Mouse (Mus musculus): ENCODE results near the gene Rbms3. TPM values are rescaled to one million over a fixed set of nuclear protein-coding genes. Genes with fewer than 3 reads are reported as not detected.

Rbms3 gene
- total and polyA plus RNA-seq, 2 experiments from 2014 or later, result 56.3 to 77.9 TPM

GRCm38 (mm10) chr9:116569680-116570079, 1060.0 kb downstream of the Rbms3 start:
- 84% methylated on average over 2 of the region's 2 CpGs for WGBS

DNA sequence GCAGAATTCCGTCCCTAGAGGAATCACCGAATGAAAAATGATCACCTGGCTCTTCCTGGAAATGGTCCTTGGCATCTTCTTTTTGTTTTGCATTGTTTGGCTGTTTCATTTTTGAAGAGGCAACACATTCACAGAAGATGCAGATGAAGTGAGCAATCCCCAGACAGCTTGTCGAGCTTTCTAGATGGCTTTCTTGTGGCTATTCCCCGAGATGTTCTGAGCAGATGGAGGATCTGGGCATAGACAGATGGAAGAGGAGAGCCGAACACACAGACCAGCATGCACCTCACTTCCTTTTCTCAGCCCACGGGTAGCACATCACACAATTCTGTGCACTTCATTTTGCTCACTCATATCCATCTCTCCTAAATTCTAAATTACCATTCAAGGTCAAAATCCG, 1063.0 kb downstream of the Rbms3 start:
- no peaks in the 10 kb centered on the region for H3K9me3 ChIP-seq (ENCODE audit: low read length)
- H3K36me3 ChIP-seq (ENCODE audit: insufficient read depth, low read length), result no peaks in the 10 kb centered on the region
- no peak for TF ChIP-seq CTCF (IDR thresholded peaks at IDR 0.05; ENCODE audit: low read depth)
- H3K4me3 ChIP-seq (ENCODE audit: low read length), result no peak overlapping the region
- 76% methylated on average over 7 of the region's 7 CpGs for WGBS
- ATAC-seq (no peak), DNase-seq (ENCODE audit: low spot score) (no peak)
- H3K27me3 ChIP-seq (ENCODE audit: insufficient read depth, low read length), result no peaks in the 10 kb centered on the region
- H3K27ac ChIP-seq, result no peak overlapping the region
- H3K4me2 ChIP-seq (ENCODE audit: low read depth, low read length), result no peak overlapping the region
- no peak overlapping the region for H3K9ac ChIP-seq (replicated peaks; ENCODE audit: low read length)
- H3K4me1 ChIP-seq (ENCODE audit: insufficient read depth, low read length), result no peaks in the 10 kb centered on the region

More at GRCm38 (mm10) chr9:116569680-116570079, 1060.0 kb downstream of the Rbms3 start:
- no peak overlapping the region for H3K9ac ChIP-seq (replicated peaks; ENCODE audit: low read length)
- H3K36me3 ChIP-seq (ENCODE audit: insufficient read depth, low read length), result no peaks in the 10 kb centered on the region
- no peak overlapping the region for H3K4me3 ChIP-seq (ENCODE audit: low read length)
- TF ChIP-seq CTCF (IDR thresholded peaks at IDR 0.05; ENCODE audit: low read depth), result no peak
- no peak for ATAC-seq
- H3K9me3 ChIP-seq (ENCODE audit: low read length), result no peaks in the 10 kb centered on the region
- no peaks in the 10 kb centered on the region for H3K4me1 ChIP-seq (ENCODE audit: insufficient read depth, low read length)
- H3K27ac ChIP-seq, result no peak overlapping the region
- DNase-seq (ENCODE audit: low spot score), result no peak
- no peaks in the 10 kb centered on the region for H3K27me3 ChIP-seq (ENCODE audit: insufficient read depth, low read length)
- H3K4me2 ChIP-seq (ENCODE audit: low read depth, low read length), result no peak overlapping the region

- Histone ChIP-seq H3K9me3 (ENCODE audit: low read length) (no peaks in the 10 kb centered on the region), H3K4me1 (ENCODE audit: insufficient read depth, low read length) (0 out of 2 replicates have a peak, but pooled peaks cover 2% of the 10 kb centered on the region), H3K36me3 (ENCODE audit: insufficient read depth, low read length) (no peaks in the 10 kb centered on the region), H3K9ac (replicated peaks; ENCODE audit: low read length) (no peak overlapping the region), H3K27ac (no peak overlapping the region), H3K4me3 (ENCODE audit: low read length) (no peak overlapping the region), H3K4me2 (ENCODE audit: low read depth, low read length) (no peak overlapping the region), H3K27me3 (ENCODE audit: insufficient read depth, low read length) (no peaks in the 10 kb centered on the region)
- ATAC-seq (no peak), DNase-seq (ENCODE audit: low spot score) (no peak)
- 96% methylated on average over 5 of the region's 5 CpGs for WGBS
- no peak for TF ChIP-seq CTCF (IDR thresholded peaks at IDR 0.05; ENCODE audit: low read depth)
These were observed 1071.9 kb downstream of the Rbms3 start for GRCm38 (mm10) chr9:116557781-116558180.

DNA sequence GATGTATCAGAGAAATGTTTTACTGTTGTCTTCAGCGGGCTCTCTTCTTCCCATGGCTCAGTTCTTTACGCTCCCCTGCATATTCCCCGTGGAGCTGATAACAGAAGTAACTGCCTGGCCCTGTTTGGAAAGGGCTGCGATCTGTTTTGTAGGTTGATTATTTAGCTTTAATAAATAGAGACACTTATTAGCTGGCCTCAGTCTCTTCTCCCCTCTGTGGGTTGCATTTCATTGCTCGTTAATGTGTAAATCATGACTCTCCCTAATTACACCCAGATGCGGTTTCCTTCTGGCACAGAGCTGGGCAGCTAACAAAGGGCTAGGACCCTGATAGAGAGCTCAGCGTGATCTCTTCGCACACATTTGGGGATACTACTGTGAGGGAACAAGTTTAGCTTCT, 1073.1 kb downstream of the Rbms3 start:
- DNase-seq (ENCODE audit: low spot score), result peak; percentile 26
- H3K4me2 ChIP-seq (ENCODE audit: low read depth, low read length), result no peak overlapping the region
- WGBS, result 31% methylated on average over 8 of the region's 8 CpGs

GRCm38 (mm10) chr9:116553181-116553580, 1076.5 kb downstream of the Rbms3 start:
- DNase-seq (ENCODE audit: low spot score) (no peak), ATAC-seq (no peak)
- H3K4me1 ChIP-seq (ENCODE audit: insufficient read depth, low read length), result 0 out of 2 replicates have a peak, but pooled peaks cover 2% of the 10 kb centered on the region
- TF ChIP-seq CTCF (IDR thresholded peaks at IDR 0.05; ENCODE audit: low read depth), result peak; percentile 61
- H3K27ac ChIP-seq, result no peak overlapping the region
- no peak overlapping the region for H3K4me2 ChIP-seq (ENCODE audit: low read depth, low read length)
- 81% methylated on average over 3 of the region's 3 CpGs for WGBS
- no peak overlapping the region for H3K4me3 ChIP-seq (ENCODE audit: low read length)
- H3K27me3 ChIP-seq (ENCODE audit: insufficient read depth, low read length), result no peaks in the 10 kb centered on the region
- H3K9ac ChIP-seq (replicated peaks; ENCODE audit: low read length), result no peak overlapping the region
- no peaks in the 10 kb centered on the region for H3K36me3 ChIP-seq (ENCODE audit: insufficient read depth, low read length)
- H3K9me3 ChIP-seq (ENCODE audit: low read length), result no peaks in the 10 kb centered on the region

More for the DNA sequence above, 1073.1 kb downstream of the Rbms3 start:
- Histone ChIP-seq H3K36me3 (ENCODE audit: insufficient read depth, low read length) (no peaks in the 10 kb centered on the region), H3K4me1 (ENCODE audit: insufficient read depth, low read length) (0 out of 2 replicates have a peak, but pooled peaks cover 2% of the 10 kb centered on the region), H3K27me3 (ENCODE audit: insufficient read depth, low read length) (no peaks in the 10 kb centered on the region), H3K4me3 (ENCODE audit: low read length) (no peak overlapping the region), H3K9me3 (ENCODE audit: low read length) (no peaks in the 10 kb centered on the region), H3K9ac (replicated peaks; ENCODE audit: low read length) (no peak overlapping the region), H3K27ac (no peak overlapping the region)
- no peak for TF ChIP-seq CTCF (IDR thresholded peaks at IDR 0.05; ENCODE audit: low read depth)
- ATAC-seq, result no peak

DNA sequence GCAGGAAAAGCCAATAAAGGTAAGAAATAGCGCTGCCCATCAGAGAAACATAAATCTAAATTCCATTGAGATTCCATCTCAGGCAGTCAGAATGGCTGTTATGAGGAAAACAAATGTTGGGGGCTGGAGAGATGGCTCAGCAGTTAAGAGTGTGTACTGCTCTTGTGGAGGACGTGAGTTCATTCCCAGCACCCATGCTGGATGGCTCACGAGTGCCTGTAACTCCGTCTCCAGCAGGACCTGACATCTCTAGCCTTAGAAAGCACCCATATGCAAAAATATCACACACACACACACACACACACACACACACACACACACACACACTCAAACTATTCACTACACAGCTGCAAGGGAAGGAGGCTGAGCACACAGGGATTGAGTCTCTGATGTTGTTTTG, 1083.6 kb downstream of the Rbms3 start:
- Histone ChIP-seq H3K4me1 (ENCODE audit: insufficient read depth, low read length) (no peaks in the 10 kb centered on the region), H3K4me2 (ENCODE audit: low read depth, low read length) (no peak overlapping the region), H3K9me3 (ENCODE audit: low read length) (no peaks in the 10 kb centered on the region), H3K36me3 (ENCODE audit: insufficient read depth, low read length) (no peaks in the 10 kb centered on the region), H3K9ac (replicated peaks; ENCODE audit: low read length) (no peak overlapping the region), H3K27ac (no peak overlapping the region), H3K27me3 (ENCODE audit: insufficient read depth, low read length) (no peaks in the 10 kb centered on the region), H3K4me3 (ENCODE audit: low read length) (no peak overlapping the region)
- WGBS, result 82% methylated on average over 4 of the region's 4 CpGs
- no peak for DNase-seq (ENCODE audit: low spot score)
- no peak for TF ChIP-seq CTCF (IDR thresholded peaks at IDR 0.05; ENCODE audit: low read depth)
- ATAC-seq, result no peak

- Histone ChIP-seq H3K36me3 (ENCODE audit: insufficient read depth, low read length) (no peaks in the 10 kb centered on the region), H3K27ac (no peak overlapping the region), H3K9ac (replicated peaks; ENCODE audit: low read length) (no peak overlapping the region), H3K27me3 (ENCODE audit: insufficient read depth, low read length) (no peaks in the 10 kb centered on the region), H3K9me3 (ENCODE audit: low read length) (no peaks in the 10 kb centered on the region), H3K4me2 (ENCODE audit: low read depth, low read length) (no peak overlapping the region), H3K4me3 (ENCODE audit: low read length) (no peak overlapping the region), H3K4me1 (ENCODE audit: insufficient read depth, low read length) (no peaks in the 10 kb centered on the region)
- no peak for TF ChIP-seq CTCF (IDR thresholded peaks at IDR 0.05; ENCODE audit: low read depth)
- no peak for ATAC-seq
- no peak for DNase-seq (ENCODE audit: low spot score)
- 67% methylated on average over 4 of the region's 4 CpGs for WGBS
These were observed 1086.9 kb downstream of the Rbms3 start for GRCm38 (mm10) chr9:116542793-116543192.
